Mouse (Mus musculus): ENCODE data around the gene 1700015G11Rik. TPM values are rescaled to one million over a fixed set of nuclear protein-coding genes. Genes with fewer than 3 reads are reported as not detected.
A peak's percentile ranks its signal among the peaks of the same experiment; 100 is the strongest.

The 1700015G11Rik gene
- polyA plus RNA-seq, 1 experiment from 2014 or later: not detected

DNA sequence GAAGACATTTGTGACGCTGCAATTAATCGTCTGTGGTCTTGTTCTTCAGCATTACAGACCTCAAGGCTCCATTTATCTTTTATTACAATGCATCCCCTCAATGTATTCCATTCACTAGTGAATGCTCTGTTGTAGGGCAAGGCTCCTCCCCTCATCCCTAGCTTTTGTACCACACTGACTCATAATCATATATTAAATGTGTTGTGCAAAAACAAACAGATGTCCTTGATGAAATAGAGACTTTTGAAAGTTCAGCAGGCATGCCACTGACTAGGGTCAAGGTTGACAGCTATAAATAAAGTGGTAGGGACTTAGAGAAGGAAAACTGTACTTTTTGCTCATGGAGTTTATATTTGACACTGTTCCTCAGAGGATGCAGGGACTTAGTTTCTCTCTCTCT, 42.0 kb downstream of the 1700015G11Rik start:
- Histone ChIP-seq H3K9me3 (ENCODE audit: control insufficient read depth, low read length) (no peaks in the 10 kb centered on the region), H3K36me3 (ENCODE audit: control insufficient read depth, insufficient read depth, low read length) (no peaks in the 10 kb centered on the region), H3K27ac (ENCODE audit: low read depth, low read length) (no peak overlapping the region), H3K9ac (ENCODE audit: low read depth, low read length) (no peak overlapping the region), H3K4me3 (ENCODE audit: low read length) (no peak overlapping the region), H3K27me3 (replicated peaks; ENCODE audit: control insufficient read depth, insufficient read depth, low read length) (no peaks in the 10 kb centered on the region), H3K4me2 (ENCODE audit: low read length) (no peak overlapping the region), H3K4me1 (ENCODE audit: control insufficient read depth, insufficient read depth, low read depth, low read length) (no peaks in the 10 kb centered on the region)
- 59% methylated on average over 2 of the region's 2 CpGs for WGBS
- ATAC-seq: no peak

DNA sequence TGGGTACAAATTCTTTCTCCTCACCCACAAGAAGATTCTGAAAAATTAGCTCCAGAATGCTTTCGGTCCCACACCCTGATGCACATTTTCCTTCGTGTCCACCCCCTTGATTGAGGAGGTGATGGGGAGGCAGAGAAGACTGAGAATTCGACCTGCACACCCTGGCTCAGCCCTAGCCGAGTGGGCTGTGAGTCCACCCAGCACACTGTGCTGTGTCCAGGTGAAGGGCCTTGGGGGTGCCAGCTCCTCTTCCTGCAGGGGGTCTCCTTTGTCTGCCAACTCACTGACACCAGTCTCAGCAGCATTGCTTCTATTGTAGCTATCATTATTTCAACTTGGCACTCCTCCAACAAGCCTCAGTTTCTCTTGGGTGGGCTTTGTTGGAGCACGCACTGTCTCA, 42.4 kb downstream of the 1700015G11Rik start:
- no peaks in the 10 kb centered on the region for H3K36me3 ChIP-seq (ENCODE audit: control insufficient read depth, insufficient read depth, low read length)
- no peak overlapping the region for H3K9ac ChIP-seq (ENCODE audit: low read depth, low read length)
- WGBS: 63% methylated on average over 5 of the region's 5 CpGs
- H3K27ac ChIP-seq (ENCODE audit: low read depth, low read length): no peak overlapping the region
- no peaks in the 10 kb centered on the region for H3K27me3 ChIP-seq (replicated peaks; ENCODE audit: control insufficient read depth, insufficient read depth, low read length)
- H3K4me1 ChIP-seq (ENCODE audit: control insufficient read depth, insufficient read depth, low read depth, low read length): no peaks in the 10 kb centered on the region
- H3K9me3 ChIP-seq (ENCODE audit: control insufficient read depth, low read length): no peaks in the 10 kb centered on the region
- H3K4me3 ChIP-seq (ENCODE audit: low read length): no peak overlapping the region
- 0 out of 2 replicates have a peak, but pooled peaks have one; percentile 47 for ATAC-seq
- H3K4me2 ChIP-seq (ENCODE audit: low read length): no peak overlapping the region

DNA sequence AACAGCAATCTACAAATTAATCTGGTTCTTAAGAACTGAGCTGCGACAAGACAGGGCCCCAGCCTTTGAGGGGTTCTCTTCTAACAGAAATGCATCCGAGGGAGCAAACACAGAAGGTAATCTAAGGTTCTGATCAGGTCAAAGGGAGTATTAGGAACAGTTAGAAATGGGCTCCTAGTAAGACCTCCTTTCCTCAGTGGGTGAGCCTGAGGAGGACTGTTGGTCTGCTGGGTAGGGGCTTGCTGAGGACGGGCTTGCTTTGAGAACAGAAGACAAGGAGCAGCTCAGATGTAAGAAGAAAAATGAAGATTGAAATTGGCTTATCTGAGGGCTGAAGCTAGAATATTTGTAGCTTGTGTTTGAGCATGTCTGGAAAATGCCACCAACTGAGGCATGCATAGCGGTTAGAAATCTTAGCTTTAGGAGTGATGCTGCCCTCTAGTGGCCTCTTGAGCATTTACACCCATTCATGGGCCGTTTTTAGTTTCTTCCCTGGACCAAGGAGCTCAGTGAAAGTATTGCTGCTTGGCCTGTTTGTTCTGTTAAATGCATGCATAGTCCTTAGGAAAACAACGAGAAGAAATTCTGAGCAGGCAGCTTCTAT, 43.2 kb downstream of the 1700015G11Rik start:
- H3K27ac ChIP-seq (ENCODE audit: low read depth, low read length): no peak overlapping the region
- no peak overlapping the region for H3K9ac ChIP-seq (ENCODE audit: low read depth, low read length)
- no peak overlapping the region for H3K4me2 ChIP-seq (ENCODE audit: low read length)
- H3K4me3 ChIP-seq (ENCODE audit: low read length): no peak overlapping the region
- ATAC-seq: peak; percentile 79
- H3K4me1 ChIP-seq (ENCODE audit: control insufficient read depth, insufficient read depth, low read depth, low read length): no peaks in the 10 kb centered on the region
- no peaks in the 10 kb centered on the region for H3K27me3 ChIP-seq (replicated peaks; ENCODE audit: control insufficient read depth, insufficient read depth, low read length)
- no peaks in the 10 kb centered on the region for H3K36me3 ChIP-seq (ENCODE audit: control insufficient read depth, insufficient read depth, low read length)
- WGBS: 35% methylated on average over 6 of the region's 6 CpGs
- no peaks in the 10 kb centered on the region for H3K9me3 ChIP-seq (ENCODE audit: control insufficient read depth, low read length)

DNA sequence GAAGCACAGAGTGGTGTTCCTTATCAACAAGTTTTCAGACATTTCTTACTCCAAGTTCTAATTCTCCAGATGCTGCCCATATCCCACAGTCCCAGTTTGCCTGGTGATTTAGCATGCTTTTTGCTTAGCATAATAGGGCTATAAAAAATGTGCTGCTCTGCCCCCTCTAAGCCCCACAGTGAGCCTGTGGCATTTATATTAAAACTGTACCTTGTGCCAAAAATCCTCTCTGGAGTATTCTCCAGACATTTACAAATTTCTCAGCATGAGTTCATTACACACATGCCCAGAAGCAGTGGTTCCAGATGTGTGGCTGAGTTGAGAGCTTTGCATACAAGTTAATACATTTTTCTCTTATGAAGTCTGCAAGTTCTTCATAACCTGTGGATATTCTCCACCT, 46.1 kb downstream of the 1700015G11Rik start:
- Histone ChIP-seq H3K9me3 (ENCODE audit: control insufficient read depth, low read length) (no peaks in the 10 kb centered on the region), H3K4me2 (ENCODE audit: low read length) (no peak overlapping the region), H3K36me3 (ENCODE audit: control insufficient read depth, insufficient read depth, low read length) (no peaks in the 10 kb centered on the region), H3K27ac (ENCODE audit: low read depth, low read length) (no peak overlapping the region), H3K27me3 (replicated peaks; ENCODE audit: control insufficient read depth, insufficient read depth, low read length) (no peaks in the 10 kb centered on the region), H3K4me3 (ENCODE audit: low read length) (no peak overlapping the region), H3K4me1 (ENCODE audit: control insufficient read depth, insufficient read depth, low read depth, low read length) (no peaks in the 10 kb centered on the region), H3K9ac (ENCODE audit: low read depth, low read length) (no peak overlapping the region)
- ATAC-seq: no peak

DNA sequence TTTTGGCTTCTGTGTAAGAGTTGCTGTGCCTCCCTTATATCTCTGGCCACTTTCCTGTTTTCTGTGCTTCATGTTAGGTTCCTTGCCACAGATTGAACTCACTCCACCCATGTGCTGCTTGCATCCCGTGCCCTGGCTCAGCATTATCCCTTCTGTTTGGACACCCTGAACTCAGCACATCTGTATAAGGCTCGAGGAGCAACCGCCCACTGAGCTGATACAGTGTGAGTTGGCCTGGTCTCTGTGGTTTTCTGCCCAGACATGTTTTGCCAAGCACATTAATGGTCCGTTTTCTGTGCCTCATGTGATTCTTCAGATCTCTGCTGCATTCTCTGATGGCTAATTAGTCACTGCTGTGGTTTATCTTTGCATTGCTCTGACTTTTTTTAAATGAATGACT, 47.9 kb downstream of the 1700015G11Rik start:
- Histone ChIP-seq H3K27ac (ENCODE audit: low read depth, low read length) (no peak overlapping the region), H3K4me2 (ENCODE audit: low read length) (no peak overlapping the region), H3K9ac (ENCODE audit: low read depth, low read length) (no peak overlapping the region), H3K27me3 (replicated peaks; ENCODE audit: control insufficient read depth, insufficient read depth, low read length) (no peaks in the 10 kb centered on the region), H3K9me3 (ENCODE audit: control insufficient read depth, low read length) (no peaks in the 10 kb centered on the region), H3K36me3 (ENCODE audit: control insufficient read depth, insufficient read depth, low read length) (no peaks in the 10 kb centered on the region), H3K4me3 (ENCODE audit: low read length) (no peak overlapping the region), H3K4me1 (ENCODE audit: control insufficient read depth, insufficient read depth, low read depth, low read length) (no peaks in the 10 kb centered on the region)
- 76% methylated on average over 4 of the region's 4 CpGs for WGBS
- no peak for ATAC-seq

DNA sequence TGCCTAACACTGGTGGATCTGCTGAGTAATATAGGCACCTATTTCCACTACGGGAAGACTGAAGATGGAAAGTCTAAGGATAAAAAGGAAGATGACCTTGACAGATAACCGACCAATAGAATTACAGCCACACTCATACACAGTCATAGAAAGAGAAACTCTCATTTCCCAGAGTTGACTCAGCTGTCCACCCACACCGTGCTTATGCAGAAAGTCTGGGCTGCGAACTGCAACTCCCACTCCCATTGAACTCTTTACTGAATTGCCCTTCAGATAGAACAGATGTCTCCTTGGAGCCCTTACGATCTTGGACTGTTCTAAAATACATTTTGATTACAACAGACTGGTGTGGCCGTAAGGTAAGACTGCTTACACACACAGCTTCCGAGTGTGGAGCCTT, 50.8 kb downstream of the 1700015G11Rik start:
- Histone ChIP-seq H3K9ac (ENCODE audit: low read depth, low read length) (no peak overlapping the region), H3K27me3 (replicated peaks; ENCODE audit: control insufficient read depth, insufficient read depth, low read length) (no peaks in the 10 kb centered on the region), H3K9me3 (ENCODE audit: control insufficient read depth, low read length) (no peaks in the 10 kb centered on the region), H3K27ac (ENCODE audit: low read depth, low read length) (no peak overlapping the region), H3K4me2 (ENCODE audit: low read length) (no peak overlapping the region), H3K36me3 (ENCODE audit: control insufficient read depth, insufficient read depth, low read length) (no peaks in the 10 kb centered on the region), H3K4me1 (ENCODE audit: control insufficient read depth, insufficient read depth, low read depth, low read length) (no peaks in the 10 kb centered on the region), H3K4me3 (ENCODE audit: low read length) (no peak overlapping the region)
- ATAC-seq: no peak
- WGBS: 90% methylated on average over 7 of the region's 7 CpGs

DNA sequence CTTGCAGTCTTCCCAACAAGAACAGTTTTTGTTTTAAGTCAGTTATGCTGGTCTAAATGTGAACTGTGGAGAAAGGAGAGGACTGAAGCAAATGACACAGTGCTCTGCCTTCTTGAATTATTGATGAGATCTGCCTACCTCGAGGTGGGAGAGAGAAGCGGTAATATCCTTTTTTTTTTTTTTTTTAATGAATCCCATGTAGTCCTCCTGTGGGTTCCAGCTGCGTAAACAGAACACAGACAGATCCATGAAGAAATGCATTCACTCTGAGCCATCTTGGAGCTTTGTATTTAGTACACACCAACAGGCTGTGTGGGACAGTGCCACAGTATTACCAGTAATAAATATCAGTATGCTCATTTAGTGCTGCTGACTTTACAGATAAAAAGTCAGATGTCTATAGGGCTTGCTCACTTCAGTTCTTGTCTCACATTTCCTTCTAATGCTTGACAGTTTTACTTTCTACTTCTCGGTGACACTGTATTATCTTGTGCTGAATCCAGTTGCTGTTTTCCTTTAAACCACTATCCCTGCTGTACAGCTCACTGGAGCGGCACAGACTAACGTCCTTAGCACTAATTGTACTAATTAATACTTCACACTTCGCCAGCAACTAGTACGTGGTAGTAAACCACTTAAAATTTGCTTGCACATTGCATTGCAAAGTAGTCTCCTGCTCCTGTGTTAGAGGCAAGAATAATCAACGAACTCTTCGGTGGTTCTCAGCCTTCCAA, 53.1 kb downstream of the 1700015G11Rik start:
- Histone ChIP-seq H3K27me3 (replicated peaks; ENCODE audit: control insufficient read depth, insufficient read depth, low read length) (no peaks in the 10 kb centered on the region), H3K36me3 (ENCODE audit: control insufficient read depth, insufficient read depth, low read length) (no peaks in the 10 kb centered on the region), H3K4me3 (ENCODE audit: low read length) (no peak overlapping the region), H3K9ac (ENCODE audit: low read depth, low read length) (no peak overlapping the region), H3K27ac (ENCODE audit: low read depth, low read length) (no peak overlapping the region), H3K4me1 (ENCODE audit: control insufficient read depth, insufficient read depth, low read depth, low read length) (no peaks in the 10 kb centered on the region), H3K4me2 (ENCODE audit: low read length) (no peak overlapping the region), H3K9me3 (ENCODE audit: control insufficient read depth, low read length) (no peaks in the 10 kb centered on the region)
- peak; percentile 57 for ATAC-seq
- 47% methylated on average over 10 of the region's 10 CpGs for WGBS

Other genes with a start within 250 kb of the 1700015G11Rik start
- 12.3 and 12.4 TPM in 2 replicates for gene Gas2, start 153.7 kb downstream of the 1700015G11Rik start, polyA plus RNA-seq (2015; fragmentation: Nextera tagmentation; extraction: Ambion mirVana)
- 2.5 and 5.6 TPM in 2 replicates for gene Fancf, start 153.5 kb downstream of the 1700015G11Rik start, polyA plus RNA-seq (2015; fragmentation: Nextera tagmentation; extraction: Ambion mirVana)
- gene Svip, start 9.7 kb downstream of the 1700015G11Rik start, polyA plus RNA-seq (2015; fragmentation: Nextera tagmentation; extraction: Ambion mirVana): 19.8 and 22.7 TPM in 2 replicates